Mouse (Mus musculus): ENCODE results near the gene Srxn1. TPM values are rescaled to one million over a fixed set of nuclear protein-coding genes. Genes with fewer than 3 reads are reported as not detected.

Srxn1 gene
- polyA plus RNA-seq, 1 experiment from 2014 or later: 8.1 TPM

GRCm38 (mm10) chr2:152106225-152106595 is 894 bp downstream of the Srxn1 start:
- H3K36me3 ChIP-seq (ENCODE audit: control insufficient read depth, insufficient read depth, low read length): no peaks in the 10 kb centered on the region
- no peak overlapping the region for H3K27ac ChIP-seq (ENCODE audit: low read depth, low read length)
- H3K4me1 ChIP-seq (ENCODE audit: control insufficient read depth, insufficient read depth, low read length): no peaks in the 10 kb centered on the region
- H3K27me3 ChIP-seq (ENCODE audit: control insufficient read depth, insufficient read depth, low read length): peaks cover 9% of the 10 kb centered on the region; the same call in 1 of the 2 replicates
- no peak for ATAC-seq (replicated peaks; ENCODE audit: insufficient number of reproducible peaks, low FRiP score, low TSS enrichment)
- no peaks in the 10 kb centered on the region for H3K9me3 ChIP-seq (replicated peaks; ENCODE audit: control insufficient read depth, low read length)
- H3K4me2 ChIP-seq: peak overlapping the region; percentile 88
- H3K4me3 ChIP-seq (ENCODE audit: low read depth, low read length): peak overlapping the region; percentile 73
- 79% methylated on average over 3 of the region's 3 CpGs for WGBS (ENCODE audit: insufficient replicate concordance)
- H3K9ac ChIP-seq (ENCODE audit: low read depth, low read length): peak overlapping the region; percentile 84; the same call in 1 of the 2 replicates

- Histone ChIP-seq H3K4me1 (ENCODE audit: control insufficient read depth, insufficient read depth, low read length) (no peaks in the 10 kb centered on the region), H3K9ac (ENCODE audit: low read depth, low read length) (no peak overlapping the region), H3K27me3 (ENCODE audit: control insufficient read depth, insufficient read depth, low read length) (peaks cover 8% of the 10 kb centered on the region; the same call in 1 of the 2 replicates), H3K27ac (ENCODE audit: low read depth, low read length) (no peak overlapping the region), H3K4me3 (ENCODE audit: low read depth, low read length) (peak overlapping the region; percentile 73), H3K9me3 (replicated peaks; ENCODE audit: control insufficient read depth, low read length) (no peaks in the 10 kb centered on the region), H3K36me3 (ENCODE audit: control insufficient read depth, insufficient read depth, low read length) (no peaks in the 10 kb centered on the region), H3K4me2 (peak overlapping the region; percentile 88)
- WGBS (ENCODE audit: insufficient replicate concordance): 95% methylated on average over 10 of the region's 10 CpGs
- no peak for ATAC-seq (replicated peaks; ENCODE audit: insufficient number of reproducible peaks, low FRiP score, low TSS enrichment)
Measured at GRCm38 (mm10) chr2:152106597-152106996, 1.3 kb downstream of the Srxn1 start.

GRCm38 (mm10) chr2:152108702-152109101 is 3.4 kb downstream of the Srxn1 start:
- ATAC-seq (replicated peaks; ENCODE audit: insufficient number of reproducible peaks, low FRiP score, low TSS enrichment): no peak
- Histone ChIP-seq H3K27me3 (ENCODE audit: control insufficient read depth, insufficient read depth, low read length) (no peaks in the 10 kb centered on the region), H3K9ac (ENCODE audit: low read depth, low read length) (no peak overlapping the region), H3K27ac (ENCODE audit: low read depth, low read length) (no peak overlapping the region), H3K9me3 (replicated peaks; ENCODE audit: control insufficient read depth, low read length) (no peaks in the 10 kb centered on the region), H3K4me2 (no peak overlapping the region), H3K36me3 (ENCODE audit: control insufficient read depth, insufficient read depth, low read length) (no peaks in the 10 kb centered on the region), H3K4me3 (ENCODE audit: low read depth, low read length) (no peak overlapping the region), H3K4me1 (ENCODE audit: control insufficient read depth, insufficient read depth, low read length) (no peaks in the 10 kb centered on the region)
- 71% methylated on average over 7 of the region's 7 CpGs for WGBS (ENCODE audit: insufficient replicate concordance)

- WGBS (ENCODE audit: insufficient replicate concordance): 76% methylated on average over 5 of the region's 5 CpGs
- Histone ChIP-seq H3K9ac (ENCODE audit: low read depth, low read length) (no peak overlapping the region), H3K9me3 (replicated peaks; ENCODE audit: control insufficient read depth, low read length) (no peaks in the 10 kb centered on the region), H3K4me1 (ENCODE audit: control insufficient read depth, insufficient read depth, low read length) (peaks cover under 1% of the 10 kb centered on the region; the same call in 1 of the 2 replicates), H3K4me3 (ENCODE audit: low read depth, low read length) (no peak overlapping the region), H3K27me3 (ENCODE audit: control insufficient read depth, insufficient read depth, low read length) (peaks cover 6% of the 10 kb centered on the region), H3K36me3 (ENCODE audit: control insufficient read depth, insufficient read depth, low read length) (no peaks in the 10 kb centered on the region), H3K4me2 (no peak overlapping the region), H3K27ac (ENCODE audit: low read depth, low read length) (no peak overlapping the region)
- no peak for ATAC-seq (replicated peaks; ENCODE audit: insufficient number of reproducible peaks, low FRiP score, low TSS enrichment)
Measured at GRCm38 (mm10) chr2:152109386-152109785, 4.1 kb downstream of the Srxn1 start.

GRCm38 (mm10) chr2:152111311-152111710 is 6.0 kb downstream of the Srxn1 start:
- H3K9ac ChIP-seq (ENCODE audit: low read depth, low read length): no peak overlapping the region
- H3K4me3 ChIP-seq (ENCODE audit: low read depth, low read length): no peak overlapping the region
- 43% methylated on average over 2 of the region's 2 CpGs for WGBS (ENCODE audit: insufficient replicate concordance)
- H3K27me3 ChIP-seq (ENCODE audit: control insufficient read depth, insufficient read depth, low read length): peaks cover 18% of the 10 kb centered on the region
- no peak for ATAC-seq (replicated peaks; ENCODE audit: insufficient number of reproducible peaks, low FRiP score, low TSS enrichment)
- H3K36me3 ChIP-seq (ENCODE audit: control insufficient read depth, insufficient read depth, low read length): no peaks in the 10 kb centered on the region
- no peak overlapping the region for H3K27ac ChIP-seq (ENCODE audit: low read depth, low read length)
- peaks cover 9% of the 10 kb centered on the region for H3K4me1 ChIP-seq (ENCODE audit: control insufficient read depth, insufficient read depth, low read length)
- no peak overlapping the region for H3K4me2 ChIP-seq
- no peaks in the 10 kb centered on the region for H3K9me3 ChIP-seq (replicated peaks; ENCODE audit: control insufficient read depth, low read length)

GRCm38 (mm10) chr2:152111920-152112319 is 6.6 kb downstream of the Srxn1 start:
- ATAC-seq (replicated peaks; ENCODE audit: insufficient number of reproducible peaks, low FRiP score, low TSS enrichment): peak; percentile 15; the same call in 1 of the 2 replicates
- 8% methylated on average over 7 of the region's 7 CpGs for WGBS (ENCODE audit: insufficient replicate concordance)

GRCm38 (mm10) chr2:152112490-152112889 is 7.2 kb downstream of the Srxn1 start:
- Histone ChIP-seq H3K27me3 (ENCODE audit: control insufficient read depth, insufficient read depth, low read length) (peaks cover 18% of the 10 kb centered on the region), H3K9ac (ENCODE audit: low read depth, low read length) (no peak overlapping the region), H3K36me3 (ENCODE audit: control insufficient read depth, insufficient read depth, low read length) (no peaks in the 10 kb centered on the region), H3K4me3 (ENCODE audit: low read depth, low read length) (no peak overlapping the region), H3K4me2 (no peak overlapping the region), H3K4me1 (ENCODE audit: control insufficient read depth, insufficient read depth, low read length) (peaks cover 9% of the 10 kb centered on the region), H3K27ac (ENCODE audit: low read depth, low read length) (no peak overlapping the region), H3K9me3 (replicated peaks; ENCODE audit: control insufficient read depth, low read length) (no peaks in the 10 kb centered on the region)
- ATAC-seq (replicated peaks; ENCODE audit: insufficient number of reproducible peaks, low FRiP score, low TSS enrichment): no peak
- WGBS (ENCODE audit: insufficient replicate concordance): 79% methylated on average over 5 of the region's 5 CpGs

More at GRCm38 (mm10) chr2:152111920-152112319, 6.6 kb downstream of the Srxn1 start:
- no peak overlapping the region for H3K9ac ChIP-seq (ENCODE audit: low read depth, low read length)
- H3K9me3 ChIP-seq (replicated peaks; ENCODE audit: control insufficient read depth, low read length): no peaks in the 10 kb centered on the region
- no peak overlapping the region for H3K4me2 ChIP-seq
- H3K4me3 ChIP-seq (ENCODE audit: low read depth, low read length): no peak overlapping the region
- H3K27me3 ChIP-seq (ENCODE audit: control insufficient read depth, insufficient read depth, low read length): peaks cover 18% of the 10 kb centered on the region
- H3K36me3 ChIP-seq (ENCODE audit: control insufficient read depth, insufficient read depth, low read length): no peaks in the 10 kb centered on the region
- H3K4me1 ChIP-seq (ENCODE audit: control insufficient read depth, insufficient read depth, low read length): peaks cover 9% of the 10 kb centered on the region
- no peak overlapping the region for H3K27ac ChIP-seq (ENCODE audit: low read depth, low read length)

GRCm38 (mm10) chr2:152112970-152113369 is 7.7 kb downstream of the Srxn1 start:
- H3K36me3 ChIP-seq (ENCODE audit: control insufficient read depth, insufficient read depth, low read length): no peaks in the 10 kb centered on the region
- H3K4me1 ChIP-seq (ENCODE audit: control insufficient read depth, insufficient read depth, low read length): peaks cover 9% of the 10 kb centered on the region
- H3K9ac ChIP-seq (ENCODE audit: low read depth, low read length): no peak overlapping the region
- H3K4me2 ChIP-seq: no peak overlapping the region
- H3K9me3 ChIP-seq (replicated peaks; ENCODE audit: control insufficient read depth, low read length): no peaks in the 10 kb centered on the region
- H3K4me3 ChIP-seq (ENCODE audit: low read depth, low read length): no peak overlapping the region
- ATAC-seq (replicated peaks; ENCODE audit: insufficient number of reproducible peaks, low FRiP score, low TSS enrichment): no peak
- 71% methylated on average over 10 of the region's 10 CpGs for WGBS (ENCODE audit: insufficient replicate concordance)
- peaks cover 18% of the 10 kb centered on the region for H3K27me3 ChIP-seq (ENCODE audit: control insufficient read depth, insufficient read depth, low read length)
- H3K27ac ChIP-seq (ENCODE audit: low read depth, low read length): no peak overlapping the region

Data from heart, embryonic 11.5 days (tissue).